In the genomic region with DNA sequence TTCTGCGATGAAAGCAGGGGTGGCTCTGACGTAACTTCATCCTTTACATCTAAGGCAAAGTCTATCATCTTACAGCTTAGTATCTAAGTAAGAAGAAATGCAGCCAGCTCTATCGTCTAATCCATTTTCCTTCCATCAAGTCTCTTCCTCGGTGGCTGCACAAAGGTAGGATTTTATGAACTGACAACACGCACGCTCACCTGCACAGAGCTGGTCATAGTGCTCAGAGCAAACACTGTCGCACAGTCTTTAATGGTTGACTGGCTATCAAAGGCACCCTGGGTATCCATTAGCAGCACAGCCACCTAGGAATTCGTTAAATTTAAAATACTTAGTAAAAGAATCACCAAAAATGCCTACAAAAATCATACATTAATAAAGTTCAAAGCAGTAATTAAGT, we compare ENCODE assay signal across 29 mouse cellular contexts.
"Had no signal": no experiment of that assay in that cellular context is flagged by ENCODE, and none has a peak within 500 bp of the region (broad histone marks: within the 10 kb centered on the region; RNA-seq: fewer than 3 reads in every experiment).

No protein-coding gene starts in this region.

- H3K9ac ChIP-seq: limb, embryonic 12.5 days; limb, embryonic 13.5 days; limb, embryonic 15.5 days; liver, embryonic 12.5 days; liver, embryonic 13.5 days; liver, embryonic 14.5 days; liver, embryonic 15.5 days; liver, postnatal 0 days; lung, embryonic 14.5 days; lung, embryonic 15.5 days; midbrain, embryonic 12.5 days; midbrain, embryonic 13.5 days; midbrain, embryonic 15.5 days; neural tube, embryonic 12.5 days had no signal

- H3K9me3 ChIP-seq: limb, embryonic 10.5 days; limb, embryonic 12.5 days; limb, embryonic 13.5 days; limb, embryonic 15.5 days; liver, embryonic 12.5 days; liver, embryonic 13.5 days; liver, embryonic 15.5 days; lung, embryonic 15.5 days; megakaryocyte, embryonic 14.5 days; midbrain, embryonic 10.5 days; midbrain, embryonic 12.5 days; midbrain, embryonic 13.5 days; midbrain, embryonic 15.5 days; neural tube, embryonic 12.5 days had no signal

- H3K4me1 ChIP-seq: limb, embryonic 10.5 days; limb, embryonic 12.5 days; limb, embryonic 13.5 days; limb, embryonic 15.5 days; liver, embryonic 12.5 days; liver, embryonic 13.5 days; liver, embryonic 15.5 days; midbrain, embryonic 10.5 days; midbrain, embryonic 12.5 days; midbrain, embryonic 13.5 days; midbrain, embryonic 15.5 days; neural tube, embryonic 12.5 days had no signal

- H3K27ac ChIP-seq: limb, embryonic 10.5 days; limb, embryonic 12.5 days; limb, embryonic 13.5 days; limb, embryonic 15.5 days; liver, embryonic 12.5 days; liver, embryonic 13.5 days; liver, embryonic 14.5 days; liver, embryonic 15.5 days; macrophage; midbrain, embryonic 10.5 days; midbrain, embryonic 12.5 days; midbrain, embryonic 13.5 days; midbrain, embryonic 15.5 days; neural tube, embryonic 12.5 days had no signal

- ATAC-seq: liver, embryonic 12.5 days; midbrain, embryonic 13.5 days; midbrain, embryonic 15.5 days; midbrain, embryonic 16.5 days had no signal

- H3K27me3 ChIP-seq: limb, embryonic 12.5 days; limb, embryonic 13.5 days; limb, embryonic 15.5 days; liver, embryonic 12.5 days; liver, embryonic 13.5 days; liver, embryonic 15.5 days; lung, embryonic 15.5 days; megakaryocyte, embryonic 14.5 days; midbrain, embryonic 12.5 days; midbrain, embryonic 13.5 days; midbrain, embryonic 15.5 days; neural tube, embryonic 12.5 days had no signal

- H3K4me3 ChIP-seq: limb, embryonic 10.5 days; limb, embryonic 12.5 days; limb, embryonic 13.5 days; limb, embryonic 15.5 days; liver, embryonic 12.5 days; liver, embryonic 13.5 days; liver, embryonic 15.5 days; lung, embryonic 15.5 days; megakaryocyte, embryonic 14.5 days; midbrain, embryonic 10.5 days; midbrain, embryonic 12.5 days; midbrain, embryonic 13.5 days; midbrain, embryonic 15.5 days; myocyte; neural tube, embryonic 12.5 days had no signal

- DNase-seq: left cerebral cortex, postnatal 4 days; liver; liver, embryonic 13.5 days; liver, postnatal 0 days; lung, adult 2 months; lung, embryonic 14.5 days; lung, postnatal 10 days; lung, postnatal 14 days; lung, postnatal 4 days; midbrain, embryonic 14.5 days had no signal

- H3K4me2 ChIP-seq: limb, embryonic 12.5 days; limb, embryonic 13.5 days; limb, embryonic 15.5 days; liver, embryonic 11.5 days; liver, embryonic 12.5 days; liver, embryonic 13.5 days; liver, embryonic 15.5 days; lung, embryonic 14.5 days; lung, embryonic 15.5 days; midbrain, embryonic 11.5 days; midbrain, embryonic 12.5 days; midbrain, embryonic 13.5 days; midbrain, embryonic 15.5 days; neural tube, embryonic 12.5 days had no signal
